Mouse (Mus musculus): ENCODE measurements around the gene Scml4.

Gene Scml4

GRCm38 (mm10) chr10:42995484-42995895 is 135.3 kb downstream of the Scml4 start:
- no peak for DNase-seq (ENCODE audit: low read depth)

GRCm38 (mm10) chr10:42997278-42997677 is 137.1 kb downstream of the Scml4 start:
- DNase-seq (ENCODE audit: low read depth): peak; percentile 39

DNA sequence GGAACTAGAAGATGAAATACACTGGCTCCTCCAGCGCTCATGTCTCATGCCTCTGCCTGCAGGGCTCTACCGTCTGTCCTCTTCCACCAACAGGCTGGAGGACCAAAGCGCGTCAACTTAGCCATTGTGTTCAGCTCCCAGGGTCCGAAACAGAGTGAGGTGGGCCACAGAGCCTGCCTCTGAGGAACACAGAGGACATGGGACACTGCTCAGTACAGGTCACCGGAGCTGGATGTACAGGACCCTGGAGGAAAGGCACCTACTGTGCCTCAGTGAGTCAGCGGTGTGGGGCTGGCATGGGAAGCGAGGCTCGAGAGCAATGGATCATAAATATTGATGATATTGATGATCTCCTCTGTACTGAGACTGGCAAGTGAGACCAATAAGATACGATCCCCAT is 139.2 kb downstream of the Scml4 start:
- no peak for DNase-seq (ENCODE audit: low read depth)

DNA sequence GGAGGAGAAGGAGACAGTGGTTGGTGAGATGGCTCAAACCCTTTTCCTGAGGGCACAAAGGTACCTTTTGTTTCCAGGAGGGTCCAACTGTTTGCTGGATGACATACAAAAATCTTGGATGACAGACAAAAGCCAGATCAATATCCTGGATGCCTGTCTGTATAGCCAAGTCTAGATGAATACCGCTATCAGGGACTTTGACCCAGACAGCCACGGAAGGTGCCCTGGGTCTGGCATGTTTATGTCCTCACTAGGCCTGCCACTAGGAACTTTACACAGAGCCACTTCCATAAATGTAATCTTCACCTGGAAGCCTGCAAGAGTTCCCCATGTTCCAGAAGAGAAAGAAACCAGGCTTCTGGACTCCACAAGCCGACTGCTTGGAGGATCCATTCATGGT is 141.3 kb downstream of the Scml4 start:
- DNase-seq (ENCODE audit: low read depth): no peak

DNA sequence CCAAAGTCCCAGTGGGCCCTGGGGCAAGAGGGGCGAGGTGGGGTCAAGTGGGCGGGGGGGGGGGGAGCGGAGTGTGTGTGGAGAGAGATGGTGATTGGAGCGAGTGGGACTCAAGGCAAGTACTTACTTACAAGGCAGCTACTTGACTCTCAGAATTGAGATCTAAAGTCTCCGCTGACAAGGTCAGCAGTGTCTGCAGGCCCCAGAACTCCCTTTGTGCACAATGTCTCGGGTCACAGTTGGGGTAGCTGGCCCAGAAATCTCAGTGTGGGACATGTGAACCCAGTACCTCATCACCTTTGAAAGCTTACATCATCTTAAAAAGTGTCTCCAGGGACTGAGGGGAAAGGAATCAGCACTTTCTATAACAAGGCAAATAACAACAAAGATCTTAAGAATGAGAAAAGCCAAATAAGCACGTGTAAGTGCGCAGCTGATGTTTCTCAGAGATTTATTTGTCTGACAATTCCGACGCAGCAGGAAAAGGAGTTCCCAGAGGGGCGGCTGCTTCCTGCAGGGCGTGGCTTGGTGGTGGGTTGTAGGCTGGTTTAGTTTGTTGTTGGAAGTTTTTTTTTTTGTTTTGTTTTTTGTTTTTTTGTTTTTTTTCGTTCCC is 142.0 kb downstream of the Scml4 start:
- peak; percentile 38 for DNase-seq (ENCODE audit: low read depth)

- no peak for DNase-seq (ENCODE audit: low read depth)
Measured at GRCm38 (mm10) chr10:43002721-43003465, 142.7 kb downstream of the Scml4 start.

DNA sequence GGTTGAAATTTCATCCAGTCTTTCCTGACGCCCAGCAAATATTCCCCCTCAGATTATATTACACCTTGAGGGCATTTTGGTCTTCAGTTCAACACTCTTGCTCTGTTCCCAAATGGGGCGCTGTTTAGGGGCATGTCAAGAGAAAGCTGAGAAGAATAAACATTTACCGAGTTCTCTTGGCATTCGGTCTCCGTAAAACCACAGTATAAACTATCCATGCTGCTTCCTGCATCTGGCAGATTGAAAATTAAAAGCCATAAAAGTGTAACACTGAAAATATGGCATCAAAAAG is 143.2 kb downstream of the Scml4 start:
- no peak for DNase-seq (ENCODE audit: low read depth)

DNA sequence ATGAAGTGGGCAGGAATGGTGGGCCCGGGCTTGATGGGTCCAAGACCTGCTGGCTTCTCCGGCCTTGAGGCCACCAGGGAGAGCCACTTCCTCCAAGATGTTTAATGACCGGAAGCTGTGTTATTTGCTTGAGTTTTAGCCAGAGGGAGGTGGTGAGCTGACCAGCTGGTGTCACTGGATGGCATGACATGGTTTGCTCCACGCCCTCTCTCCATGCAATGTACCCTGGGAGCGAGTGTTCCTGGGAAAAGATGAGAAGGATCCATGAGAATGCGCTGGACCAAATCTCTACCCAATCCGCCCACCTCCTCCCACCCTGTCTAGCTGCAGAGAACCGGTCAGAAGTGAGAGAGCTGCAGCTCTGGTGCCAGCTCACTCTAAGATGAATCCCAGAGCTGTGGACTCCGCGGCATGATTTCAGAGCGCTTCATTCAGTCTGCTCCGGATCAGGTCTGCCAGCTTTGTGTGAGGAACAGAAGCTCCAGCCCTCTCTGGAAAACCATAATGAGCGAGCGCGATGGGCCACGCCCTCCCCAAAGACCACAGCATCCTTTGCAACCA is 144.1 kb downstream of the Scml4 start:
- DNase-seq (ENCODE audit: low read depth): no peak

GRCm38 (mm10) chr10:43005031-43005430 is 144.9 kb downstream of the Scml4 start:
- no peak for DNase-seq (ENCODE audit: low read depth)

DNA sequence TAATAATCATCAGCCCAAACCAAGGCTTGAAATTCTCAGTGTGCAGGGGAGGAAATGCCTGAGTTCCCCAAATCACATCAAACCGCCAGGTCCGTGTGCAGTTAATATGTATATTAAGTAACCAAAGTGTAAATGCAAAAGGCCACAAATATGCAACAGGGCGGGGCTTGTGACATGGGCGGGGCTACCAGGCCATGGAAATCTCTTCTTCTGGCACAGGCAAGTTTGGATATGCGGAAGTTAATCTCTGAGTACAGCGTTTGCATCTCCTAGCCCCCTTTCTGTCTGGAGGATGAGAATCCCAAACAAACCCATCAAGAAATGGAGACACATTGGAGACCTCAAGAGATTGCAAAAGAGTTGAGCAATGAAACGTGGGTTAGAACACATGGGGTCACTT is 145.5 kb downstream of the Scml4 start:
- DNase-seq (ENCODE audit: low read depth): no peak

GRCm38 (mm10) chr10:43006534-43006933 is 146.4 kb downstream of the Scml4 start:
- no peak for DNase-seq (ENCODE audit: low read depth)

- no peak for DNase-seq (ENCODE audit: low read depth)
Measured at GRCm38 (mm10) chr10:43008116-43008515, 147.9 kb downstream of the Scml4 start.
